In the genomic region with DNA sequence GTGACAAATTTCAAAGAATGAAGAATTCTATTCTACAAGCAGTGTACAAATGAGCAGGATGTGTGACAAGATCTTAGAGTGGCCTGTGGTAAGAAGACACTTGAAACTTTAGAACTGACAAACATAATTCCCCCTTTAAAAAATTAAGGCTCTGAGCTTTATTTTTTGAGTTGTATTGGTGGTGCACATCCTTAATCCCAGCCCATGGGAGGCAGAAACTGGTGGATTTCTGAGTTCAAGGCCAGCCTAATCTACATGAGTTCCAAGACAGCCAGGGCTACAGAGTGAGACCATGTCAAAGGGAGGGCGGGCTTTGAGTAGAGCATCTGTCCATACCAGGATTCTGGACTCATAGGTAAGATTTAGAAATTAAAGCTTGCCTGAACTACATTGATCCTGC, we compare ENCODE assay signal across 9 mouse cellular contexts. TPM values are rescaled to one million over a fixed set of nuclear protein-coding genes. Genes with fewer than 3 reads are reported as not detected.
DNase-seq lines count a peak whose midpoint lies in the region; ATAC-seq and TF ChIP-seq lines count a peak whose summit lies in the region.
"Had no signal": no experiment of that assay in that cellular context is flagged by ENCODE, and none has a peak within 500 bp of the region (broad histone marks: within the 10 kb centered on the region; RNA-seq: fewer than 3 reads in every experiment).

No protein-coding gene starts in this region.

- 88% methylated on average over 1 of the region's 1 CpGs for WGBS in heart, embryonic 13.5 days
- 85% methylated on average over 1 of the region's 1 CpGs for WGBS in hindbrain, embryonic 13.5 days
- 94% methylated on average over 1 of the region's 1 CpGs for WGBS in midbrain, embryonic 13.5 days

- intact Hi-C loops in gastrocnemius, postnatal 14 days (cut with DNase I; ENCODE audit: low total_unique reads), result no loop called here

- H3K4me3 ChIP-seq in heart, embryonic 13.5 days, result peak overlapping the region; percentile 78
- H3K4me3 ChIP-seq in ES-Bruce4 (ENCODE audit: low read depth, low read length), result no peak overlapping the region
- peak overlapping the region; percentile 75; the same call in 1 of the 2 replicates for H3K4me3 ChIP-seq in hindbrain, embryonic 13.5 days
- H3K4me3 ChIP-seq in midbrain, embryonic 13.5 days (replicated peaks), result no peak overlapping the region
- H3K4me3 ChIP-seq in layer of hippocampus, adult 2 months, result no peak overlapping the region; the same call in 1 of the 2 replicates

- no peak for TF ChIP-seq EP300 in ES-Bruce4 (IDR thresholded peaks at IDR 0.05; ENCODE audit: insufficient read depth, low read depth, low read length)

- no peak for DNase-seq in heart, postnatal 4 days
- no peak for DNase-seq in gastrocnemius, postnatal 14 days
- no peak for DNase-seq in adrenal gland, postnatal 14 days
- no peak for DNase-seq in layer of hippocampus, adult 2 months (ENCODE audit: low spot score in 2 of 2)
- DNase-seq: cerebellum, adult 11-12 months had no signal

- no peak overlapping the region for H3K27ac ChIP-seq in heart, embryonic 13.5 days (replicated peaks)
- H3K27ac ChIP-seq in ES-Bruce4 (ENCODE audit: insufficient read depth, low read length), result no peak overlapping the region
- H3K27ac ChIP-seq in hindbrain, embryonic 13.5 days, result no peak overlapping the region
- H3K27ac ChIP-seq in midbrain, embryonic 13.5 days, result no peak overlapping the region
- H3K27ac ChIP-seq in layer of hippocampus, adult 2 months, result no peak overlapping the region

- ATAC-seq in heart, embryonic 13.5 days (ENCODE audit: extremely low read depth, insufficient number of reproducible peaks, low FRiP score, low TSS enrichment), result no peak
- no peak for ATAC-seq in hindbrain, embryonic 13.5 days (ENCODE audit: low FRiP score)
- no peak for ATAC-seq in midbrain, embryonic 13.5 days

- H3K4me1 ChIP-seq in heart, embryonic 13.5 days, result peaks cover 24% of the 10 kb centered on the region
- peaks cover 2% of the 10 kb centered on the region for H3K4me1 ChIP-seq in ES-Bruce4 (ENCODE audit: control insufficient read depth, insufficient read depth, low read length)
- H3K4me1 ChIP-seq in hindbrain, embryonic 13.5 days (replicated peaks), result peaks cover 26% of the 10 kb centered on the region
- peaks cover 32% of the 10 kb centered on the region for H3K4me1 ChIP-seq in midbrain, embryonic 13.5 days (replicated peaks)

- no peak for TF ChIP-seq POLR2A in ES-Bruce4 (IDR thresholded peaks at IDR 0.05; ENCODE audit: insufficient read depth, low read length)

- H3K9ac ChIP-seq in heart, embryonic 13.5 days, result peak overlapping the region; percentile 94
- H3K9ac ChIP-seq in ES-Bruce4 (ENCODE audit: low read depth, poor library complexity, severe bottlenecking), result peak overlapping the region; percentile 94; the same call in 1 of the 2 replicates
- H3K9ac ChIP-seq in hindbrain, embryonic 13.5 days, result peak overlapping the region; percentile 14; the same call in 1 of the 2 replicates
- H3K9ac ChIP-seq in midbrain, embryonic 13.5 days (replicated peaks), result 0 out of 2 replicates have a peak overlapping the region, but pooled peaks have one; percentile 8

- H3K9me3 ChIP-seq in heart, embryonic 13.5 days, result no peaks in the 10 kb centered on the region
- no peaks in the 10 kb centered on the region for H3K9me3 ChIP-seq in ES-Bruce4 (replicated peaks; ENCODE audit: control insufficient read depth, insufficient read depth, low read length, poor library complexity, severe bottlenecking)
- no peaks in the 10 kb centered on the region for H3K9me3 ChIP-seq in hindbrain, embryonic 13.5 days
- no peaks in the 10 kb centered on the region for H3K9me3 ChIP-seq in midbrain, embryonic 13.5 days

- H3K36me3 ChIP-seq in heart, embryonic 13.5 days, result no peaks in the 10 kb centered on the region
- H3K36me3 ChIP-seq in ES-Bruce4 (ENCODE audit: control insufficient read depth, insufficient read depth, low read length, poor library complexity, severe bottlenecking), result no peaks in the 10 kb centered on the region; the same call in 1 of the 2 replicates
- H3K36me3 ChIP-seq in hindbrain, embryonic 13.5 days, result no peaks in the 10 kb centered on the region
- no peaks in the 10 kb centered on the region for H3K36me3 ChIP-seq in midbrain, embryonic 13.5 days

- H3K27me3 ChIP-seq in heart, embryonic 13.5 days (replicated peaks), result no peaks in the 10 kb centered on the region
- no peaks in the 10 kb centered on the region for H3K27me3 ChIP-seq in ES-Bruce4 (ENCODE audit: control insufficient read depth, insufficient read depth, low read length, poor library complexity, severe bottlenecking)
- H3K27me3 ChIP-seq in hindbrain, embryonic 13.5 days, result no peaks in the 10 kb centered on the region
- no peaks in the 10 kb centered on the region for H3K27me3 ChIP-seq in midbrain, embryonic 13.5 days

- H3K4me2 ChIP-seq in heart, embryonic 13.5 days, result peak overlapping the region; percentile 86
- peak overlapping the region; percentile 93 for H3K4me2 ChIP-seq in hindbrain, embryonic 13.5 days
- peak overlapping the region; percentile 80 for H3K4me2 ChIP-seq in midbrain, embryonic 13.5 days (replicated peaks)

- no peak for TF ChIP-seq CTCF in ES-Bruce4 (IDR thresholded peaks at IDR 0.05; ENCODE audit: low read depth, low read length)
- TF ChIP-seq CTCF in layer of hippocampus, adult 2 months (conservative IDR thresholded peaks at IDR 0.05), result no peak

RNA-seq across cellular contexts. Expression of a gene that starts 30.7 kb away (rescaled TPM):
- polyA plus RNA-seq in heart, embryonic 13.5 days (2015; fragmentation: Nextera tagmentation; extraction: Ambion mirVana), result 25.2 and 33.6 TPM in 2 replicates
- total RNA-seq in heart, postnatal 4 days (2021), result 10 to 100 TPM; 55.5 to 55.7 TPM
- polyA plus RNA-seq in ES-Bruce4 (2011; ENCODE audit: insufficient read depth, insufficient read length, low read depth, missing spikeins), result 104 and 111 TPM in 2 replicates
- 38.0 and 44.1 TPM in 2 replicates for polyA plus RNA-seq in hindbrain, embryonic 13.5 days (2015; fragmentation: Nextera tagmentation; extraction: Ambion mirVana)
- polyA plus RNA-seq in midbrain, embryonic 13.5 days (2015; fragmentation: Nextera tagmentation; extraction: Ambion mirVana), result 38.1 and 39.9 TPM in 2 replicates
- 10 to 100 TPM; 53.0 to 60.4 TPM for total RNA-seq in gastrocnemius, postnatal 14 days (2021)
- 158 and 194 TPM in 2 replicates for total RNA-seq in adrenal gland, postnatal 14 days (2021)
- total RNA-seq in layer of hippocampus, adult 2 months (2021), result 10 to 100 TPM; 37.1 to 40.5 TPM

RNA-seq across cellular contexts. Expression of a gene that starts 56.3 kb away (rescaled TPM):
- 0.13 and 0.17 TPM in 2 replicates for polyA plus RNA-seq in heart, embryonic 13.5 days (2015; fragmentation: Nextera tagmentation; extraction: Ambion mirVana)
- total RNA-seq in heart, postnatal 4 days (2021), result under 1 TPM; 0.09 to 0.79 TPM
- polyA plus RNA-seq in ES-Bruce4 (2011; ENCODE audit: insufficient read depth, insufficient read length, low read depth, missing spikeins), result 0.49 TPM in 1 of 2 replicates, not detected in the other
- polyA plus RNA-seq in hindbrain, embryonic 13.5 days (2015; fragmentation: Nextera tagmentation; extraction: Ambion mirVana), result 5.0 and 5.1 TPM in 2 replicates
- polyA plus RNA-seq in midbrain, embryonic 13.5 days (2015; fragmentation: Nextera tagmentation; extraction: Ambion mirVana), result 3.6 and 3.8 TPM in 2 replicates
- under 1 TPM; 0.07 to 0.74 TPM for total RNA-seq in gastrocnemius, postnatal 14 days (2021)
- 0.23 TPM in 1 of 2 replicates, not detected in the other for total RNA-seq in adrenal gland, postnatal 14 days (2021)
- total RNA-seq in layer of hippocampus, adult 2 months (2021), result 10 to 100 TPM; 43.3 to 44.6 TPM

Comparison
In these comparisons a context has a peak if more than half of its experiments do, and no peak if none do; other contexts are left out.
1. H3K4me3 ChIP-seq: peak in heart, embryonic 13.5 days (single experiment) and hindbrain, embryonic 13.5 days (single experiment); none in ES-Bruce4 (single experiment), midbrain, embryonic 13.5 days (single experiment) and layer of hippocampus, adult 2 months (single experiment).
2. H3K9ac ChIP-seq: peak in every context shown above with its lines; median percentile 94 in heart, embryonic 13.5 days; 94 in ES-Bruce4; 14 in hindbrain, embryonic 13.5 days; 8 in midbrain, embryonic 13.5 days.
3. RNA of a gene that starts 56.3 kb away (total RNA-seq): 43.3 to 44.6 TPM in layer of hippocampus, adult 2 months; 0.09 to 0.79 TPM in heart, postnatal 4 days, 0.07 to 0.74 TPM in gastrocnemius, postnatal 14 days and 0.23 TPM in adrenal gland, postnatal 14 days; every median in the first group is over 10 times any median in the second.
4. Peak in every context shown above with its lines, with median percentiles within 50 percentile points of each other: H3K4me2 ChIP-seq.